Comparison of ENCODE assay signal across 16 mouse cellular contexts in the genomic region with DNA sequence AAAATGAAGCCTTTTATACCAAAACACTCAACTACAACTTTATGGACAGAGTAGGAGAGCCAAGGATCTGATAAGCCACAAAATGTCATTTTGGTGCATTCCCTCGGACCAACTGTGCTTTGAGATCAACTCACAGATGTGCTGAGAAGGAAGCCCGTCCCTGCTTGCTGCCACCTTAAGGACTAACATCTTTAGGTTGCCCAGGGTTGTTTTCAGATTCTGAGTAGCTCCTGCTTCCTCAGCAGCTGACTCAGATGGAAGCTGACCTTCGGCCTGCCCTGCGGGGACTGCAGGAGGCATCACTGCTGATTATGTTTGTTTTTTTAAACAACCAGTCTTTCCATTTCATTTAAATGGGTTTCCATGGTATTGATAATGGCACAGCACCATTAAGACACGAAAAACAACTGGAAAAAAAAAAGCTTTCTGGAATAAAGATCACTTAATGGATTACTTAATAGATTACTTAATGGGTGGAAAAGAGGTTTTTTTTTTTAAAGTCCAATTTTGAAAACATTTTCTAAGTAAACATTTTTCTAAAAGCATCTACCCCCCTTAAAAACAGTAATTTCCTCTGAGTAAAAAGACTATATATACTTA. TPM values are rescaled to one million over a fixed set of nuclear protein-coding genes. Genes with fewer than 3 reads are reported as not detected.
DNase-seq lines count a peak whose midpoint lies in the region; ATAC-seq and TF ChIP-seq lines count a peak whose summit lies in the region.
"Had no signal": no experiment of that assay in that cellular context is flagged by ENCODE, and none has a peak within 500 bp of the region (broad histone marks: within the 10 kb centered on the region; RNA-seq: fewer than 3 reads in every experiment).

No protein-coding gene starts in this region.

- TF ChIP-seq CTCF in Patski (IDR thresholded peaks at IDR 0.05), result no peak

- no peak overlapping the region for H3K9ac ChIP-seq in liver, embryonic 12.5 days
- H3K9ac ChIP-seq: heart, embryonic 12.5 days; hindbrain, embryonic 12.5 days; limb, embryonic 12.5 days had no signal

- WGBS in liver, embryonic 12.5 days (ENCODE audit: insufficient replicate concordance), result 61% methylated on average over 5 of the region's 5 CpGs

- H3K4me3 ChIP-seq in liver, embryonic 12.5 days, result no peak overlapping the region
- H3K4me3 ChIP-seq: heart, embryonic 12.5 days; hindbrain, embryonic 12.5 days; limb, embryonic 12.5 days had no signal

- POLR2A ChIA-PET in Patski (lab: Charles Lee), result interaction anchor here (0.5 to 0.6 kb wide), 2 partner anchors 84 to 465 kb away, joined by 3 to 5 read pairs; no protein-coding TSS in a partner anchor

- in situ Hi-C loops in Patski (cut with MboI; ENCODE audit: low pct_unique_long_range_greater_than_20kb), result no loop called here

- H3K4me2 ChIP-seq in liver, embryonic 12.5 days, result no peak overlapping the region
- H3K4me2 ChIP-seq: heart, embryonic 12.5 days; hindbrain, embryonic 12.5 days; limb, embryonic 12.5 days had no signal

- ATAC-seq in Patski, result peak; percentile 9
- ATAC-seq in liver, embryonic 12.5 days, result no peak
- no peak for ATAC-seq in megakaryocyte progenitor cell, adult 5-6 weeks (replicated peaks; ENCODE audit: poor library complexity)
- ATAC-seq: forebrain, embryonic 14.5 days had no signal

- peaks cover 47% of the 10 kb centered on the region for H3K36me3 ChIP-seq in liver, embryonic 12.5 days
- H3K36me3 ChIP-seq: heart, embryonic 12.5 days; hindbrain, embryonic 12.5 days; limb, embryonic 12.5 days had no signal

- no peaks in the 10 kb centered on the region for H3K27me3 ChIP-seq in Patski
- H3K27me3 ChIP-seq in liver, embryonic 12.5 days (replicated peaks), result no peaks in the 10 kb centered on the region
- H3K27me3 ChIP-seq: heart, embryonic 12.5 days; hindbrain, embryonic 12.5 days; limb, embryonic 12.5 days had no signal

- peaks cover 10% of the 10 kb centered on the region for H3K4me1 ChIP-seq in liver, embryonic 12.5 days
- H3K4me1 ChIP-seq: hindbrain, embryonic 12.5 days had no signal

- CTCF ChIA-PET in Patski (lab: Charles Lee), result interaction anchor here (0.7 to 14.6 kb wide), 9 partner anchors 10 to 151 kb away, joined by 3 to 138 read pairs (median 3); no protein-coding TSS in a partner anchor

- H3K9me3 ChIP-seq in liver, embryonic 12.5 days (replicated peaks), result no peaks in the 10 kb centered on the region
- H3K9me3 ChIP-seq: heart, embryonic 12.5 days; hindbrain, embryonic 12.5 days; limb, embryonic 12.5 days had no signal

- H3K27ac ChIP-seq in liver, embryonic 12.5 days, result peak overlapping the region; percentile 46
- H3K27ac ChIP-seq: hindbrain, embryonic 12.5 days had no signal

- peak; percentile 66 for DNase-seq in embryo, embryonic 10 days (ENCODE audit: low spot score)
- DNase-seq in embryo, embryonic 11 days, result no peak
- DNase-seq in Patski (ENCODE audit: low read depth, low spot score), result no peak
- peak; percentile 78 to 83 for DNase-seq in kidney, adult 8-10 months
- no peak for DNase-seq in neural tube, embryonic 10.5 days (ENCODE audit: extremely low spot score, low spot score)
- no peak for DNase-seq in left cerebral cortex, adult 11 months (ENCODE audit: low spot score)
- DNase-seq: cerebellum, adult 9-10 months; gastrocnemius, postnatal 14 days; layer of hippocampus, adult 9-11 months had no signal

RNA-seq across cellular contexts. Expression of a gene that starts 38.3 kb away (rescaled TPM):
- polyA plus RNA-seq in Patski (2021), result 2.2 TPM
- polyA plus RNA-seq in liver, embryonic 12.5 days (2016; fragmentation: Nextera tagmentation; extraction: Ambion mirVana), result 0.19 and 0.42 TPM in 2 replicates
- 0.07 TPM in 1 of 2 replicates, not detected in the other for total RNA-seq in megakaryocyte progenitor cell, adult 5-6 weeks (2015)
- not detected in 2 replicates for total RNA-seq in megakaryocyte progenitor cell, adult 5-6 weeks (2017)
- total RNA-seq: monocyte, adult 5-6 weeks had no signal

Comparison
In these comparisons a context has a peak if more than half of its experiments do, and no peak if none do; other contexts are left out.
1. DNase-seq: peak in embryo, embryonic 10 days (single experiment) and kidney, adult 8-10 months (2 of 2); none in embryo, embryonic 11 days (single experiment), Patski (single experiment), neural tube, embryonic 10.5 days (single experiment) and left cerebral cortex, adult 11 months (single experiment).